Mouse (Mus musculus) MEL (cell line): ENCODE results near the gene Tecpr1. TPM values are rescaled to one million over a fixed set of nuclear protein-coding genes. Genes with fewer than 3 reads are reported as not detected.

ENCODE experiments used
- DNase-seq: peaks from one replicate; pipeline ENCODE4 v3.0.0; 2011; ENCODE audit warnings: low read depth, low spot score
- H3K27ac ChIP-seq: 2 replicates; pipeline ENCODE4 v1.5.1; 2012; ENCODE audit warnings: low read depth, mild to moderate bottlenecking, control low read depth, low read length, moderate library complexity; ENCODE audit not compliant: control insufficient read depth
- H3K27me3 ChIP-seq, 2 experiments: fragments of 150-350 bp in 1 of 2; sonication (generic) in 1 of 2; 2 replicates each; pipeline ENCODE4 v1.6.1; 2012; ENCODE audit warnings: low read length in 2 of 2, mild to moderate bottlenecking in 2 of 2, improper control_type of control experiment in 1 of 2, moderate library complexity in 1 of 2; ENCODE audit not compliant: insufficient read depth in 2 of 2, control insufficient read depth in 1 of 2
- H3K36me3 ChIP-seq, 2 experiments: 2 replicates each; pipeline ENCODE4 v1.6.1; 2012 to 2014; ENCODE audit warnings: low read length in 2 of 2, improper control_type of control experiment in 1 of 2, inconsistent platforms in 1 of 2, mild to moderate bottlenecking in 1 of 2; ENCODE audit not compliant: insufficient read depth in 2 of 2, control insufficient read depth in 1 of 2
- H3K4me1 ChIP-seq, 2 experiments: fragments of 150-350 bp in 1 of 2; sonication (generic) in 1 of 2; 2 replicates each; pipeline ENCODE4 v1.6.1; 2012; ENCODE audit warnings: low read length in 2 of 2, improper control_type of control experiment in 1 of 2, mild to moderate bottlenecking in 1 of 2; ENCODE audit not compliant: insufficient read depth in 2 of 2, control insufficient read depth in 1 of 2
- H3K4me3 ChIP-seq, 2 experiments: fragments of 150-350 bp in 1 of 2; sonication (generic) in 1 of 2; 2 replicates each; pipeline ENCODE4 v1.5.1; 2012; ENCODE audit warnings: low read depth in 2 of 2, low read length in 2 of 2, mild to moderate bottlenecking in 2 of 2, moderate library complexity in 2 of 2, control low read depth in 1 of 2, improper control_type of control experiment in 1 of 2; ENCODE audit not compliant: control insufficient read depth in 1 of 2, insufficient read depth in 1 of 2
- H3K79me2 ChIP-seq: 2 replicates; pipeline ENCODE4 v1.6.1; 2012; ENCODE audit warnings: mild to moderate bottlenecking, low read length, moderate library complexity; ENCODE audit not compliant: control insufficient read depth, poor library complexity, insufficient read depth
- H3K9ac ChIP-seq: 2 replicates; pipeline ENCODE4 v1.6.1; 2012; ENCODE audit warnings: low read depth, mild to moderate bottlenecking, control low read depth, low read length, moderate library complexity; ENCODE audit not compliant: control insufficient read depth, poor library complexity, severe bottlenecking
- H3K9me3 ChIP-seq: fragments of 150-350 bp; sonication (generic); replicated peaks from 2 replicates; pipeline ENCODE4 v1.6.1; 2012; ENCODE audit warnings: mild to moderate bottlenecking, low read length, improper control_type of control experiment, moderate library complexity; ENCODE audit not compliant: insufficient read depth
- BHLHE40 ChIP-seq: IDR thresholded peaks from 2 replicates; pipeline ENCODE4 v1.6.1; 2012; ENCODE audit warnings: low read depth, mild to moderate bottlenecking, inconsistent platforms, low read length, improper control_type of control experiment, borderline replicate concordance
- CHD2 ChIP-seq: IDR thresholded peaks from 2 replicates; pipeline ENCODE4 v1.6.1; 2011; ENCODE audit warnings: low read length, improper control_type of control experiment
- CTCF ChIP-seq, 3 experiments: IDR thresholded peaks in 2 of 3; conservative IDR thresholded peaks in 1 of 3; 2 replicates each; pipeline ENCODE4 v1.5.1; 2011 to 2012; ENCODE audit warnings: low read length in 3 of 3, low read depth in 2 of 3, mild to moderate bottlenecking in 2 of 3, improper control_type of control experiment in 1 of 3, inconsistent platforms in 1 of 3, mixed read lengths in 1 of 3, moderate library complexity in 1 of 3; ENCODE audit not compliant: control insufficient read depth in 1 of 3, insufficient read depth in 1 of 3, poor library complexity in 1 of 3, severe bottlenecking in 1 of 3
- ELF1 ChIP-seq: IDR thresholded peaks from 2 replicates; pipeline ENCODE4 v1.6.1; 2014; ENCODE audit warnings: low read depth, mild to moderate bottlenecking, inconsistent platforms, low read length, improper control_type of control experiment, moderate library complexity
- EP300 ChIP-seq, 2 experiments: IDR thresholded peaks; 2 replicates each; pipeline ENCODE4 v1.6.1; 2011; ENCODE audit warnings: improper control_type of control experiment in 2 of 2, low read length in 2 of 2, low read depth in 1 of 2, mild to moderate bottlenecking in 1 of 2
- HCFC1 ChIP-seq: IDR thresholded peaks from 2 replicates; pipeline ENCODE4 v1.6.1; 2012; ENCODE audit warnings: low read depth, mild to moderate bottlenecking, inconsistent platforms, low read length, improper control_type of control experiment, moderate library complexity
- MEF2A ChIP-seq: IDR thresholded peaks from 2 replicates; pipeline ENCODE4 v1.6.1; 2014; ENCODE audit warnings: low read depth, mild to moderate bottlenecking, inconsistent platforms, low read length, improper control_type of control experiment; ENCODE audit not compliant: poor library complexity, insufficient replicate concordance, severe bottlenecking; ENCODE audit errors: extremely low read depth
- MYC ChIP-seq: IDR thresholded peaks from 2 replicates; pipeline ENCODE4 v1.6.1; 2011; ENCODE audit warnings: low read depth, mild to moderate bottlenecking, low read length, improper control_type of control experiment, moderate library complexity
- POLR2A ChIP-seq, 2 experiments: IDR thresholded peaks; 2 replicates each; pipeline ENCODE4 v1.6.1; 2011 to 2012; ENCODE audit warnings: low read length in 2 of 2, mild to moderate bottlenecking in 2 of 2, control low read depth in 1 of 2, improper control_type of control experiment in 1 of 2, low read depth in 1 of 2, moderate library complexity in 1 of 2; ENCODE audit not compliant: control insufficient read depth in 1 of 2, insufficient read depth in 1 of 2, poor library complexity in 1 of 2
- POLR2AphosphoS5 ChIP-seq: IDR thresholded peaks from 2 replicates; pipeline ENCODE4 v1.6.1; 2012; ENCODE audit warnings: low read depth, borderline replicate concordance, mild to moderate bottlenecking, inconsistent platforms, low read length, moderate library complexity, mixed read lengths
- RAD21 ChIP-seq: IDR thresholded peaks from 2 replicates; pipeline ENCODE4 v1.6.1; 2011; ENCODE audit warnings: mild to moderate bottlenecking, low read depth, low read length, improper control_type of control experiment
- SMC3 ChIP-seq: IDR thresholded peaks from 2 replicates; pipeline ENCODE4 v1.6.1; 2011; ENCODE audit warnings: low read depth, low read length, improper control_type of control experiment
- TBP ChIP-seq: IDR thresholded peaks from 2 replicates; pipeline ENCODE4 v1.8.0; 2011; ENCODE audit warnings: low read depth, low read length, improper control_type of control experiment
- TCF12 ChIP-seq: IDR thresholded peaks from 2 replicates; pipeline ENCODE4 v1.6.1; 2014; ENCODE audit warnings: low read depth, mild to moderate bottlenecking, inconsistent platforms, low read length, improper control_type of control experiment, moderate library complexity
- UBTF ChIP-seq: IDR thresholded peaks from 2 replicates; pipeline ENCODE4 v1.6.1; 2012; ENCODE audit warnings: low read depth, mild to moderate bottlenecking, inconsistent platforms, low read length, improper control_type of control experiment, moderate library complexity, borderline replicate concordance; ENCODE audit not compliant: insufficient read depth
- USF2 ChIP-seq, 2 experiments: IDR thresholded peaks; 2 replicates each; pipeline ENCODE4 v1.6.1; 2011 to 2012; ENCODE audit warnings: improper control_type of control experiment in 2 of 2, low read length in 2 of 2, borderline replicate concordance in 1 of 2, inconsistent platforms in 1 of 2, low read depth in 1 of 2, mild to moderate bottlenecking in 1 of 2; ENCODE audit not compliant: insufficient read depth in 1 of 2
- ZC3H11A ChIP-seq: IDR thresholded peaks from 2 replicates; pipeline ENCODE4 v1.6.1; 2012; ENCODE audit warnings: low read depth, mild to moderate bottlenecking, inconsistent platforms, low read length, improper control_type of control experiment
- ZKSCAN1 ChIP-seq: IDR thresholded peaks from 2 replicates; pipeline ENCODE4 v1.6.1; 2012; ENCODE audit warnings: low read depth, mild to moderate bottlenecking, inconsistent platforms, low read length, improper control_type of control experiment, moderate library complexity
- ZMIZ1 ChIP-seq: IDR thresholded peaks from 2 replicates; pipeline ENCODE4 v1.6.1; 2012; ENCODE audit warnings: low read depth, mild to moderate bottlenecking, inconsistent platforms, low read length, improper control_type of control experiment, moderate library complexity
- ZNF384 ChIP-seq: IDR thresholded peaks from 2 replicates; pipeline ENCODE4 v1.6.1; 2012; ENCODE audit warnings: low read depth, mild to moderate bottlenecking, inconsistent platforms, low read length, improper control_type of control experiment
- polyA plus RNA-seq, 2 experiments: library from polyadenylated mRNA; stranded (reverse) in 1 of 2; unstranded in 1 of 2; fragments of >175 nt in 1 of 2; fragments of >200 nt in 1 of 2; gene quantifications; 2 replicates each; pipeline versions ENCODE4 v1.2.1 to v1.2.4; 2012; ENCODE audit warnings: low replicate concordance in 2 of 2, low read depth in 1 of 2; ENCODE audit not compliant: insufficient read length in 2 of 2, insufficient read depth in 1 of 2, missing spikeins in 1 of 2
- total RNA-seq: library from RNA; depleted of rRNA; stranded (reverse); fragments of 300-350 nt; gene quantifications from 2 replicates; pipeline ENCODE4 v1.2.3, GENCODE M21; 2012

Gene Tecpr1
- total and polyA plus RNA-seq, 3 experiments: 6.2 to 9.0 TPM; not detected in 1

GRCm38 (mm10) chr5:144207478-144207877 lies 15.9 kb downstream of the Tecpr1 start:
- Histone ChIP-seq H3K9me3 (no peaks in the 10 kb centered on the region), H3K36me3 (no peaks in the 10 kb centered on the region), H3K79me2 (no peaks in the 10 kb centered on the region), H3K27me3 (no peaks in the 10 kb centered on the region), H3K9ac (no peak overlapping the region)
- peak; percentile 43 for DNase-seq
- TF ChIP-seq ZC3H11A (peak; percentile 23; the same call in 1 of the 2 replicates), SMC3 (peak; percentile 67), RAD21 (peak; percentile 57), EP300 (IDR thresholded peaks at IDR 0.05; ENCODE audit: low read depth in 1 of 2, low read length in 2 of 2) (no peak), CTCF (IDR thresholded peaks at IDR 0.05 in 2 of 3, conservative IDR thresholded peaks at IDR 0.05 in 1 of 3; ENCODE audit: control insufficient read depth in 1 of 3, insufficient read depth in 1 of 3, low read depth in 2 of 3, low read length in 3 of 3, poor library complexity in 1 of 3, severe bottlenecking in 1 of 3) (peak; percentile 79 to 89 (median 80))
- TF ChIP-seq, all 39 proteins: peak for 4
- no peaks in the 10 kb centered on the region for H3K4me1 ChIP-seq
- no peak overlapping the region for H3K27ac ChIP-seq
- no peak overlapping the region for H3K4me3 ChIP-seq

- TF ChIP-seq TCF12 (no peak), ELF1 (no peak), ZC3H11A (no peak), CHD2 (no peak), HCFC1 (no peak), POLR2AphosphoS5 (no peak), BHLHE40 (no peak), POLR2A (IDR thresholded peaks at IDR 0.05; ENCODE audit: control insufficient read depth in 1 of 2, insufficient read depth in 1 of 2, low read depth in 1 of 2, low read length in 2 of 2, poor library complexity in 1 of 2) (no peak), MEF2A (no peak), USF2 (IDR thresholded peaks at IDR 0.05; ENCODE audit: borderline replicate concordance in 1 of 2, insufficient read depth in 1 of 2, low read depth in 1 of 2, low read length in 2 of 2) (no peak)
- TF ChIP-seq, all 39 proteins: peak for 0
- Histone ChIP-seq H3K27ac (no peak overlapping the region), H3K9me3 (no peaks in the 10 kb centered on the region), H3K4me3 (no peak overlapping the region), H3K36me3 (no peaks in the 10 kb centered on the region), H3K79me2 (no peaks in the 10 kb centered on the region), H3K4me1 (no peaks in the 10 kb centered on the region), H3K9ac (no peak overlapping the region), H3K27me3 (no peaks in the 10 kb centered on the region)
- no peak for DNase-seq
These were observed 17.3 kb downstream of the Tecpr1 start for GRCm38 (mm10) chr5:144206069-144206468.

- no peak overlapping the region for H3K27ac ChIP-seq
- DNase-seq: no peak
- no peak overlapping the region for H3K4me3 ChIP-seq
- no peak for TF ChIP-seq TCF12
- TF ChIP-seq UBTF: no peak
- no peak for TF ChIP-seq TBP
- no peak for TF ChIP-seq USF2 (IDR thresholded peaks at IDR 0.05; ENCODE audit: borderline replicate concordance in 1 of 2, insufficient read depth in 1 of 2, low read depth in 1 of 2, low read length in 2 of 2)
- TF ChIP-seq ZNF384: no peak
- TF ChIP-seq MYC: no peak
- TF ChIP-seq EP300 (IDR thresholded peaks at IDR 0.05; ENCODE audit: low read depth in 1 of 2, low read length in 2 of 2): no peak
- TF ChIP-seq CHD2: no peak
- no peak for TF ChIP-seq SMC3
- no peak for TF ChIP-seq POLR2AphosphoS5
- TF ChIP-seq ZMIZ1: no peak
- TF ChIP-seq CTCF (IDR thresholded peaks at IDR 0.05 in 2 of 3, conservative IDR thresholded peaks at IDR 0.05 in 1 of 3; ENCODE audit: control insufficient read depth in 1 of 3, insufficient read depth in 1 of 3, low read depth in 2 of 3, low read length in 3 of 3, poor library complexity in 1 of 3, severe bottlenecking in 1 of 3): no peak
- TF ChIP-seq ZC3H11A: no peak
- TF ChIP-seq ZKSCAN1: no peak
- TF ChIP-seq, all 39 proteins: peak for 0
- no peaks in the 10 kb centered on the region for H3K4me1 ChIP-seq
- H3K36me3 ChIP-seq: no peaks in the 10 kb centered on the region
- H3K27me3 ChIP-seq: no peaks in the 10 kb centered on the region
- no peaks in the 10 kb centered on the region for H3K9me3 ChIP-seq
- no peaks in the 10 kb centered on the region for H3K79me2 ChIP-seq
- no peak overlapping the region for H3K9ac ChIP-seq
These were observed 18.5 kb downstream of the Tecpr1 start for GRCm38 (mm10) chr5:144204911-144205310.
